Mouse (Mus musculus): Measurements from ENCODE around the gene Ddn. TPM values are rescaled to one million over a fixed set of nuclear protein-coding genes. Genes with fewer than 3 reads are reported as not detected.
"Not testable (repeated sequence)": the region's sequence is repeated elsewhere in the genome, so short reads cannot be mapped to it uniquely, and the experiment has no call there.

Ddn gene
- total RNA-seq, 1 experiment from 2014 or later: 0.23 TPM

DNA sequence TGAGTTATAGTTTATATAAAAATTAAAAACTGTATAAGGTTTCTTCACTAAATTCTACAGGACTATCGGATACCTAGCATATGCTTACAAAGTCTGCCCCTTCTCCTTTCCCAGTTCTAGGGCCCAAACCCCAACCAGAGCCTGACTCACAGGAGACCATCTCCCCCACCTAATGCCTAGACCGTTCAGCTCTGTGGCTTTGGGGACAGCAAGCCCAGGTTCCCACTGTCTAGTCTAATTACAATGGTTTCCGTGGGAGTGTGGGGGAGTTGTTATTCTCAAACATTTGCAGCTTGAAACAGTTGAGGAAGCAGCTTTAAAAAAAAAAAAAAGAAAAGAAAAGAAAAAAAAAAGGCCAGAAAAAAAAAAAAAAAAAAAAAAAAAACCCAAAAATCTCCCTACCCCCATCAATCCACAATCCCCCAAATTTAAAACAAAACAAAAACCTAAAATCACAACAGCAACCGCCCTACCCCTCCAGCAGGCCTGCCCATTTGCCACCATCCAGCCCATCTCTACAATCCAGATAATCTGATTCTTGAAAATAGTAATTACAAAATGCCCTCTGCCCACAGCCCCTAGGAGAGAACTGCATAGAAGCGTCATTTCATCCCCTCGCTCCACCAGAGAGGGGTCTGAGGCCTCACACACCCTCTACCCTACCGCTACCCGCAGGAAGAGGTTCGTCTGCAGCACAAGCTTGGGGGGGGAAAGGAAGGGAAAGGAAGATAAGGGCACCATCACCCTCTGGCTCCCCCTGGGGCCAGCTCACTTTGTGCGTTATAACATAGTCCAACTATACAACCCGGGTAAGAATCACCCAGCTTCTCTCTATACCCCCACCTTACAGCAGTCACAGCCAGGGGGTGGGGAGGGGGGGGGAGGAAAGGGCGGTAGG, 23.1 kb upstream of the Ddn start:
- ATAC-seq (replicated peaks; ENCODE audit: low read depth, poor library complexity, severe bottlenecking): peak; percentile 60

- peak; percentile 45 for ATAC-seq (replicated peaks; ENCODE audit: low read depth, poor library complexity, severe bottlenecking)
These were observed 22.4 kb upstream of the Ddn start for GRCm38 (mm10) chr15:98831684-98832035.

DNA sequence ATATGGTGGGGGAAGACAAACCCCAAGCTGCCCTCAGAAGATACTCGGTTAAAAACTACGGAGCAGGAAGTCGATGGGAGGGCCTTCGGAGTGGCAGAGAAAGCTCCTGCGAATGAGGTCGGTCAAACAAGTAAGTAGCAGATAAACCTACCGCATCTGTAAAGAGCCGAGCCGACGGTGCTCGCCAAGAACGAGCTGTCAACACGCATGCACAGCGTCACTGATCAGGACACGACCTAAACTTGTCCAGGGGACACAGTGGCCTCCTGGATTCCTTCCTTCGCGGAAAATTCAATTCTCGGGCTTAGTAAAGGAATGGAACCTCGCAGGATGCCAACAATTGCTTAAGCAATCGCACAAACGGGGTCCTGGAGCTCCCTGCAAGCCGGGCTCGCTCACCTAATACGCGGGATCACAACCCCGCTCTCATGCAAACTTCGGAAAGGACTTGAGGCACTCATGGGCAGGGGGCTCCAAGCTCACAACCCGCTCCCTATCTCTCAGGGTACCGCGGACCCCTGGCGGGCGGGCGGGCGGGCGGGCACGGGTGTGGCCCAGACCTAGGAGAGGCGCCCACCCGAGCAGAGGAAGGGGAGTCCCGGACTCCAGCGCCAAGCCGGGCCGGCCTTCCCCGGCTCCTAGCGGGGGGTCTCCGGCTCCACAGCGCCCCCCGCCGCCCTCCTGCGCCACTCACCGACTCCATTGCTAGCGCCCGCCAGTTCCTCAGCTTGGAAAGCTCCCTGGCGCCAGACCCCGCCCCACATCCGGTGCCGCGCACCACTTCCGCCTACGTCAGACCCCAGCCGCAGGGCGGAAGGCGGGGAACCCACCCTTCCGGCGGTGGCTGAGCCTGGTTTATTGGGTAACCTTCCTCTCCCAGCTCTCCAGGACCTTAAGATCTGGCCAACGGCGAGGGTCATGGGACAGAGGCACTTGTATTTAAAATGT, 21.7 kb upstream of the Ddn start, which contains the start of gene Prkag1:
Gene Prkag1 (minus strand): TSS at position 786 of the 948 bp plus-strand sequence.
- peak; percentile 86 for ATAC-seq (replicated peaks; ENCODE audit: low read depth, poor library complexity, severe bottlenecking)

DNA sequence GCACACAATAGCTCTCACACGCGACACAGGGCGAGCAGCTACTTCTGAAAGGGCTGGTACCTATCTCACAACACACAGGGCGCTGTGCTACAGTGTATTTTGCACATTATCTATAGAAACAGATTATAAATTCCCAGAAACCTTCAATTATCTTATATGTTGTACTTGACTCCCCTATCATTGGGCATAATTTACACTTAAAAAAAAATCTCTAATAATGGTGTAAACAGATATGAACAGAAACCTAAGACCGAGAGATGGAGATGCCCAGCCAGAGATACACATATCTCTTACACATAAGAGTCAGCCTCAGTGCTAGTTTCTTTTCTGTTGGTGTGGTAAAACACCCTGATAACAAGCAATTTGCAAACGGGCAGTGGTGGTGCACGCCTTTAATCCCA, 18.3 kb upstream of the Ddn start:
- no peak for ATAC-seq (replicated peaks; ENCODE audit: low read depth, poor library complexity, severe bottlenecking)

DNA sequence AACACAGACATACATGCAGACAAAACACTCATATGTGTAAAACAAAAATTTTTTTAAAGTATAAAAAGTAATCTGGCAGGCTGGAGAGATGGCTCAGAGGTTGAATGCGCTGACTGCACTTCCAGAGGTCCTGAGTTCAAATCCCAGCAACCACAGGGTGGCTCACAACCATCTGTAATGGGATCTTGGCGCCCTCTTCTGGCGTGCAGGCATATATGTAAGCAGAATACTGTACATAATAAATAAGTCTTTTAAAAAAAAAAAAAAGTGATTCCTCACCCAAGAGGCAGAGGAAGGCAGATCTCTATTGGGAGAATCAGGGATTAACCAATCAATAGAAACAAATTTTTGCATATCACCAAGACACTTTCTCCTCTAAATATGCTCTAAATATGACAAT, 14.1 kb upstream of the Ddn start:
- ATAC-seq (replicated peaks; ENCODE audit: low read depth, poor library complexity, severe bottlenecking): no peak

DNA sequence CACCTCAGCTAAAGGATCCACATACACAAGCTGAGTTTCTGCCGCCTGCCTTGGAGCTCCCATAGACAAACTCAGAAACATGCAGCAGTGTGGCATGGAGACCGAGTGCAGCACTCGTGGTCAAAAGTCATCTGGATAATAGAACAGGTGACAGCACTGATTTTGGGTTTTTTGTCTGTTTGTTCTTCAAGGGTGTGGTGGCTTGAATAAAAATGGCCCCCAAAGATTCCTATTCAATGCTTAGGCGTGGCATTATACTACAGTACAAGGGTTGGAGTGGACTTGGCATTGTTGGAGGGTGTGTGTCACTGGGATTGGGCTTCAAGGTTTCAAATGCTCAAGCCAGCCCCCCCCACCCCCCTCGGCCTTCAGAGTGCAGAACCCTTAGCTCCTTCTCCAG, 12.9 kb upstream of the Ddn start:
- ATAC-seq (replicated peaks; ENCODE audit: low read depth, poor library complexity, severe bottlenecking): no peak

GRCm38 (mm10) chr15:98821403-98821802, 12.1 kb upstream of the Ddn start:
- peak; percentile 63 for ATAC-seq (replicated peaks; ENCODE audit: low read depth, poor library complexity, severe bottlenecking)

DNA sequence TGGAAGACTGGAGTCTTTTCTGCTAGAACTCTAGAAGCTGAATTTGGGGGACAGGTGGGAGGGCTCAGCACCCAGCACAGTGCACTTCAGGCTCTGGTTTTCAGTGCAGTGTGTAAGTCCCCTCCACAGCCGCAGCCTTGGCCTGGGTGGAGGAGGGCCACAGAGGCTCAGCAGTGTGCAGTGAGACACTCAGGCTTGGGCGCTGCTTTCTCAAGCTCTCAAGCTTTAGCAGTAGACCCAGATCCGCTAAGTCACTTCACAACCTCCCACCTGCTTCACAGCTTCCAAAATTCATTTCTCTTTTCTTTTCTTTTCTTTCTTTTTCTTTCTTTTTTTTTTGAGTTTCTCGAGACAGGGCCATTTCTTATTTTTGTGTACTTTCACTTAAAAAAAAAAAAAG, 11.6 kb upstream of the Ddn start:
- no peak for ATAC-seq (replicated peaks; ENCODE audit: low read depth, poor library complexity, severe bottlenecking)

- no peak for ATAC-seq (replicated peaks; ENCODE audit: low read depth, poor library complexity, severe bottlenecking)
These were observed 8.9 kb upstream of the Ddn start for GRCm38 (mm10) chr15:98818171-98818570.

GRCm38 (mm10) chr15:98812741-98813424, 3.6 kb upstream of the Ddn start:
- ATAC-seq (replicated peaks; ENCODE audit: low read depth, poor library complexity, severe bottlenecking): no peak

- not testable (repeated sequence) for ATAC-seq (replicated peaks; ENCODE audit: low read depth, poor library complexity, severe bottlenecking)
These were observed 922 bp upstream of the Ddn start for GRCm38 (mm10) chr15:98810212-98810611.

DNA sequence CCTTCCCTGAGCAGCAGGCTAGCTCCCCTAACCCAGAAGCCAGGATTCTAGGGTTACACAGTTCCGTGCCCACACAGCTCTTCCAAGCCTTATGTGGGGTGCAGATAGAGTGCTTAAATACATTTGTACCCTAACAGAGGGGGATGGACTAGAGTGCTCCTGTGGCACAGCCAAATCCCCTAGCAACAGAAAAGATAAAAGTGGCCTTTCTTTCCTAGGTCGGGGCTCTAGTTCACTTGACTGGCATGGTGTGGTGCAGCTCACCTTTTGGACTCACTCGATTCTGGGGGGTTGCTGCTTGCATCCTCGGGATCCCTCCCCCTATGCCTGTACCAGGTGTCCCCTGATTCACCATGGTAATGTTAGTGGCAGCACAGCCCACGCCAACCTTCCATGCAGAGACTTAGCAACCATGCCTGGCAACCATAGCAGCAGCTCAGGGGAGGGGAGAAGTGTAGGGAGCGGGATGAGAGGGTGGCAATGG, 597 bp downstream of the Ddn start:
- ATAC-seq (replicated peaks; ENCODE audit: low read depth, poor library complexity, severe bottlenecking): no peak

GRCm38 (mm10) chr15:98807895-98808650, 1.2 kb downstream of the Ddn start:
- 0 out of 2 replicates have a peak, but pooled peaks have one; percentile 6 for ATAC-seq (replicated peaks; ENCODE audit: low read depth, poor library complexity, severe bottlenecking)

DNA sequence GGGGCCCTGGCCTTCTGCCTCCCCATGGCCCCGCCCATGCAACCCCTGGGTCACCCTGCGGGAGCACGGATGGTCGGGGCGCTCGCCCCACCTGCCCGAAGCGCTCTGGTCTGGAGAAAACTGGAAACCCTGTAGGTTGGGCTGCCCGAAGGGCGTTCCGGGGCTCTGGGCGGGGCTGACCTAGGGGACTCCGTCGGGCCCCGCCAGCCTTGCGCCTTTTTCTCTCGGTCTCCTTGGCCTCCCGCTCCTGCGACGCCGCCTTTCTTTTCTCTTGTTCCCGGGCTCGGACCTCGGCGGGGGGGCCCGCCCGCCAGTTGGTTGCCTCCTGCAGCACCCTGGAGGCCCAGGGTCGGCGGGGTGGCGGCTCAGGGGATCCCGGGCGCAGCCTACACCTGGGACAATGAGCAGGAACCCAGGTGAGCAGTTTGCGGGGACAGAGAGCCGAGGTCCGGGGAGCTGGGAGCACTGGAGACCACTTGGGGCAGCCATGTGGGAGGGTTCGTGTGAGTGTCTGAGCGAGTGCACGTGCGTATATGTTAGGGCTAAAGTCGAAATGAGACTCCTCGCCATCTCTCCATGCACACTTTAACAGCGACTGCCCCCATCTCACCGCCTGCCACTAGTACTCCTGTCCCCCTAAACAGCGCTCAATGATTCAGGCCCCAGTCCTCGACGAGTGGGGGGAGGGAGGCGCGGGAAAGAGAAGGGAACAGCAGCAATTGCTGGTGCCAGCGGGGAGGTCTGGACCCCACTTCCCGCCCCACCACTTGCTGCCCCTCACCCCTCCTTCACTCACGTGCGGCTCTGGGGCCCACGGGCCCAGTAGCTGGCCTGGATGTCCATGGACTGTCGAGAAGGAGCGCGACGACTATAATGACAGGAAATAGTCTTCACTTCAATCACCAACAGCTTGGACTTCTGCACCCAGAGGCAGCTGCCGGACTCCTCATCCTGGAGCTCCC, 2.2 kb downstream of the Ddn start:
- no peak for ATAC-seq (replicated peaks; ENCODE audit: low read depth, poor library complexity, severe bottlenecking)

- ATAC-seq (replicated peaks; ENCODE audit: low read depth, poor library complexity, severe bottlenecking): no peak
These were observed 3.0 kb downstream of the Ddn start for GRCm38 (mm10) chr15:98806071-98806808.

- ATAC-seq (replicated peaks; ENCODE audit: low read depth, poor library complexity, severe bottlenecking): peak; percentile 28
These were observed 3.8 kb downstream of the Ddn start for GRCm38 (mm10) chr15:98805324-98806040.

- ATAC-seq (replicated peaks; ENCODE audit: low read depth, poor library complexity, severe bottlenecking): peak; percentile 67
These were observed 5.2 kb downstream of the Ddn start for GRCm38 (mm10) chr15:98804054-98804453.
